9 mouse cellular contexts compared by ENCODE assay signal in the genomic region with DNA sequence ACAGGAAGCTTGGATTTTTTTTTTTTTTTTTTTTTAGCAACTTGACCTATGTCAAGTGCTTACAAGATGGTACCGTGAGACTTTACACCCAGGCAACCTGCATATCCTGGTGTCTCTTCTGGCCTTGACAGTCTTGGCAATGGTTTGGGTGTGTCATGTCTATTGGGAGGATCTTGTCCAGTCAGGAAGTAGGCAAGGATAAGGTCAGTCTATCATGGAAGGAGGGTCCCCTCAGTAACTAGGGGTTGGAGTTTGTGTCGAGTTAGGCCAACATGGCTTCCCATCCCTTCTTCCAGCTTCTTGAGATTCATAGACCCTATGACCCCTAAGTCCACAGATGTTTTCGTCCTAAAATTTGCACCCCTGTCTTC. TPM values are rescaled to one million over a fixed set of nuclear protein-coding genes. Genes with fewer than 3 reads are reported as not detected.
DNase-seq lines count a peak whose midpoint lies in the region; ATAC-seq and TF ChIP-seq lines count a peak whose summit lies in the region.
"Had no signal": no experiment of that assay in that cellular context is flagged by ENCODE, and none has a peak within 500 bp of the region (broad histone marks: within the 10 kb centered on the region; RNA-seq: fewer than 3 reads in every experiment).

No protein-coding gene starts in this region.

- H3K27ac ChIP-seq in embryonic fibroblast, embryonic 13.5 days (ENCODE audit: insufficient read depth, low read length), result no peak overlapping the region
- H3K27ac ChIP-seq in limb, embryonic 15.5 days, result no peak overlapping the region

- peak overlapping the region; percentile 85 for H3K4me3 ChIP-seq in erythroblast, embryonic 14.5 days (replicated peaks)
- H3K4me3 ChIP-seq in embryonic fibroblast, embryonic 13.5 days (ENCODE audit: insufficient read depth, low read length), result peak overlapping the region; percentile 69
- H3K4me3 ChIP-seq in limb, embryonic 15.5 days, result peak overlapping the region; percentile 63

- 87% methylated on average over 3 of the region's 3 CpGs for WGBS in limb, embryonic 15.5 days

- peaks cover 43% of the 10 kb centered on the region for H3K4me1 ChIP-seq in erythroblast, embryonic 14.5 days (ENCODE audit: control insufficient read depth)
- peaks cover 11% of the 10 kb centered on the region for H3K4me1 ChIP-seq in embryonic fibroblast, embryonic 13.5 days (ENCODE audit: control insufficient read depth, insufficient read depth, low read length)
- peaks cover 12% of the 10 kb centered on the region for H3K4me1 ChIP-seq in limb, embryonic 15.5 days

- H3K4me2 ChIP-seq in limb, embryonic 15.5 days, result peak overlapping the region; percentile 95

- H3K27me3 ChIP-seq in erythroblast, embryonic 14.5 days (ENCODE audit: control insufficient read depth), result peaks cover 25% of the 10 kb centered on the region
- H3K27me3 ChIP-seq in limb, embryonic 15.5 days, result peaks cover 8% of the 10 kb centered on the region

- ATAC-seq in erythroblast, adult 5-6 weeks (replicated peaks; ENCODE audit: low FRiP score, poor library complexity, severe bottlenecking), result no peak
- no peak for ATAC-seq in limb, embryonic 15.5 days (ENCODE audit: insufficient number of reproducible peaks, low FRiP score, low TSS enrichment, low read depth)
- ATAC-seq in CD4-positive, CD25-positive, alpha-beta regulatory T cell, adult 4 months, result no peak

- peak overlapping the region; percentile 69; the same call in 1 of the 2 replicates for H3K9ac ChIP-seq in limb, embryonic 15.5 days

- DNase-seq in 3T3-L1 (ENCODE audit: low read depth, low spot score), result peak; percentile 52
- no peak for DNase-seq in right cerebral cortex, adult 2 months (ENCODE audit: low spot score in 2 of 2)
- no peak for DNase-seq in frontal cortex, adult 2 months (ENCODE audit: extremely low spot score in 1 of 2, low spot score in 1 of 2)
- DNase-seq: gastrocnemius, postnatal 25 days had no signal

- H3K9me3 ChIP-seq in erythroblast, embryonic 14.5 days (ENCODE audit: control insufficient read depth, low read length), result peaks cover 2% of the 10 kb centered on the region
- H3K9me3 ChIP-seq in limb, embryonic 15.5 days, result no peaks in the 10 kb centered on the region

- TF ChIP-seq POLR2A in embryonic fibroblast, embryonic 13.5 days (IDR thresholded peaks at IDR 0.05; ENCODE audit: low read depth, low read length), result no peak

- no peak for TF ChIP-seq CTCF in embryonic fibroblast, embryonic 13.5 days (IDR thresholded peaks at IDR 0.05; ENCODE audit: borderline replicate concordance, insufficient read depth, low read length)

- H3K36me3 ChIP-seq in erythroblast, embryonic 14.5 days (ENCODE audit: control insufficient read depth), result peaks cover 51% of the 10 kb centered on the region
- no peaks in the 10 kb centered on the region for H3K36me3 ChIP-seq in limb, embryonic 15.5 days

RNA-seq across cellular contexts. Expression of a gene that starts 0.9 kb away (rescaled TPM):
- polyA plus RNA-seq in erythroblast, embryonic 14.5 days (2012), result 2.6 TPM in 2 replicates
- 3.5 and 6.7 TPM in 2 replicates for total RNA-seq in erythroblast, adult 5-6 weeks (2015; ENCODE audit: low replicate concordance)
- total RNA-seq in erythroblast, adult 5-6 weeks (2017; ENCODE audit: low replicate concordance), result 8.4 and 9.5 TPM in 2 replicates
- 39.1 and 47.8 TPM in 2 replicates for polyA plus RNA-seq in embryonic fibroblast, embryonic 13.5 days (2011; ENCODE audit: insufficient read length, low read depth, missing spikeins)
- 11.3 and 12.3 TPM in 2 replicates for polyA plus RNA-seq in limb, embryonic 15.5 days (2015; fragmentation: Nextera tagmentation; extraction: Ambion mirVana)
- 1 to 10 TPM; 2.2 to 3.0 TPM for polyA plus RNA-seq in CD4-positive, CD25-positive, alpha-beta regulatory T cell, adult 4 months (2017; shearing (Covaris generic))
- polyA plus RNA-seq in frontal cortex, adult 2 months (2012; rRNA removed), result 91.2 and 95.2 TPM in 2 replicates

RNA-seq across cellular contexts. Expression of a gene that starts 24.9 kb away (rescaled TPM):
- polyA plus RNA-seq in erythroblast, embryonic 14.5 days (2012), result 0.03 TPM in 1 of 2 replicates, not detected in the other
- total RNA-seq in erythroblast, adult 5-6 weeks (2015; ENCODE audit: low replicate concordance), result not detected in 2 replicates
- total RNA-seq in erythroblast, adult 5-6 weeks (2017; ENCODE audit: low replicate concordance), result not detected in 2 replicates
- not detected in 2 replicates for polyA plus RNA-seq in embryonic fibroblast, embryonic 13.5 days (2011; ENCODE audit: insufficient read length, low read depth, missing spikeins)
- 0.06 TPM in 1 of 2 replicates, not detected in the other for polyA plus RNA-seq in limb, embryonic 15.5 days (2015; fragmentation: Nextera tagmentation; extraction: Ambion mirVana)
- polyA plus RNA-seq in CD4-positive, CD25-positive, alpha-beta regulatory T cell, adult 4 months (2017; shearing (Covaris generic)), result not detected
- 15.5 and 19.7 TPM in 2 replicates for polyA plus RNA-seq in frontal cortex, adult 2 months (2012; rRNA removed)
- total RNA-seq: gastrocnemius, postnatal 25 days had no signal

RNA-seq across cellular contexts. Expression of a gene that starts 37.2 kb away (rescaled TPM):
- polyA plus RNA-seq in erythroblast, embryonic 14.5 days (2012), result 0.21 and 0.42 TPM in 2 replicates
- total RNA-seq in erythroblast, adult 5-6 weeks (2015; ENCODE audit: low replicate concordance), result not detected in 2 replicates
- not detected in 2 replicates for total RNA-seq in erythroblast, adult 5-6 weeks (2017; ENCODE audit: low replicate concordance)
- not detected in 2 replicates for polyA plus RNA-seq in embryonic fibroblast, embryonic 13.5 days (2011; ENCODE audit: insufficient read length, low read depth, missing spikeins)
- polyA plus RNA-seq in limb, embryonic 15.5 days (2015; fragmentation: Nextera tagmentation; extraction: Ambion mirVana), result 6.2 and 7.6 TPM in 2 replicates
- not detected for polyA plus RNA-seq in CD4-positive, CD25-positive, alpha-beta regulatory T cell, adult 4 months (2017; shearing (Covaris generic))
- polyA plus RNA-seq in frontal cortex, adult 2 months (2012; rRNA removed), result 3.3 TPM in 2 replicates

Comparison
In these comparisons a context has a peak if more than half of its experiments do, and no peak if none do; other contexts are left out.
1. RNA of a gene that starts 24.9 kb away (polyA plus RNA-seq): 15.5 to 19.7 TPM in frontal cortex, adult 2 months; 0.06 TPM in limb, embryonic 15.5 days, 0.03 TPM in erythroblast, embryonic 14.5 days, not detected in embryonic fibroblast, embryonic 13.5 days and not detected in CD4-positive, CD25-positive, alpha-beta regulatory T cell, adult 4 months; every median in the first group is over 10 times any median in the second.
2. Peak in every context shown above with its lines, with median percentiles within 50 percentile points of each other: H3K4me3 ChIP-seq.